Mouse (Mus musculus) limb, embryonic 11.5 days (tissue): Measurements from ENCODE around the gene Parp2. TPM values are rescaled to one million over a fixed set of nuclear protein-coding genes. Genes with fewer than 3 reads are reported as not detected.
"Not testable (repeated sequence)": the region's sequence is repeated elsewhere in the genome, so short reads cannot be mapped to it uniquely, and the experiment has no call there.

Experiments
- ATAC-seq: fragments of 200-750 bp; cut with Nextera tagmentation; 2 replicates; pipeline ENCODE4 v1.8.0; 2017; ENCODE audit warnings: low read depth; ENCODE audit not compliant: insufficient number of reproducible peaks, low FRiP score, low TSS enrichment
- DNase-seq: peaks from one replicate; pipeline ENCODE4 v3.0.0-alpha.2; 2015; ENCODE audit warnings: low spot score
- H3K27ac ChIP-seq: fragments of 300-500 bp; sonication (generic); replicated peaks from 2 replicates; pipeline ENCODE4 v1.5.1; 2014; ENCODE audit warnings: low read depth, mild to moderate bottlenecking, low read length
- H3K27me3 ChIP-seq: fragments of 300-500 bp; sonication (generic); 2 replicates; pipeline ENCODE4 v1.6.1; 2014; ENCODE audit warnings: mild to moderate bottlenecking, low read length, mixed read lengths; ENCODE audit not compliant: control insufficient read depth, insufficient read depth
- H3K36me3 ChIP-seq: fragments of 300-500 bp; sonication (generic); 2 replicates; pipeline ENCODE4 v1.6.1; 2014; ENCODE audit warnings: mild to moderate bottlenecking, low read length, moderate library complexity, mixed read lengths; ENCODE audit not compliant: control insufficient read depth, insufficient read depth
- H3K4me1 ChIP-seq: fragments of 300-500 bp; sonication (generic); 2 replicates; pipeline ENCODE4 v1.6.1; 2014; ENCODE audit warnings: low read length, mixed read lengths; ENCODE audit not compliant: control insufficient read depth, insufficient read depth
- H3K4me2 ChIP-seq: fragments of 300-500 bp; sonication (generic); 2 replicates; pipeline ENCODE4 v1.6.1; 2014; ENCODE audit warnings: low read depth, mild to moderate bottlenecking, moderate library complexity; ENCODE audit not compliant: severe bottlenecking
- H3K4me3 ChIP-seq: fragments of 300-500 bp; sonication (generic); 2 replicates; pipeline ENCODE4 v1.5.1; 2014; ENCODE audit warnings: low read depth, low read length
- H3K9ac ChIP-seq: fragments of 300-500 bp; sonication (generic); 2 replicates; pipeline ENCODE4 v1.6.1; 2014; ENCODE audit warnings: mild to moderate bottlenecking, low read length
- H3K9me3 ChIP-seq: fragments of 300-500 bp; sonication (generic); 2 replicates; pipeline ENCODE4 v1.6.1; 2016; ENCODE audit warnings: low read length; ENCODE audit not compliant: control insufficient read depth
- WGBS: fragments of 180-500 bp; shearing (Covaris S2); extraction: QIAGEN DNeasy Blood & Tissue Kit; methylation state at CpG from one replicate; pipeline ENCODE4 v1.1.7; 2014; 5-methylcytosine and 5-hydroxymethylcytosine counted together
- polyA plus RNA-seq: library from polyadenylated mRNA; unstranded; fragments of >200 nt; fragmentation: Nextera tagmentation; extraction: Ambion mirVana; gene quantifications from 2 replicates; pipeline ENCODE4 v1.2.1, GENCODE M21; 2014

Gene Parp2
- polyA plus RNA-seq, 1 experiment from 2014 or later, result 71.6 TPM

DNA sequence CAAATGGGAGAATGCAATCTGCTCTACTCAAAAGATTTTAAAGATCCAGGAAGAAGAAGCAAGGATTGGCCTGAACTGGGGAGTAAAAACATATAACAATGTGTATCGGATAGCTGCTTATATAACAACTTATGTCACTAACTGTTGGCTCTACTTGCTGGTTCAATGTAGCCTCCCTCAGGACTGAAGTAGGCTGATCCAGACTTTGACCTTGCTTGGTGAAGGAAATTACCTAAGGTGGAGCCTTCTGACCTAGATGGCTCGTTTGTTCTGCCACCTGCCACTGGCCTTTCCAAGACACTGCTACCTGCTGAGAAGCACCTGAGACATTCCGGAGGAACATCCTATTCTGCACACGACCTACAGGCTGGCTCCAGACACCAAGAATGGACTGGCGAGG is 48.1 kb downstream of the Parp2 start:
- DNase-seq (no peak), ATAC-seq (no peak)
- H3K4me3 ChIP-seq, result no peak overlapping the region
- no peaks in the 10 kb centered on the region for H3K27me3 ChIP-seq
- WGBS, result 90% methylated on average over 5 of the region's 5 CpGs
- H3K27ac ChIP-seq, result no peak overlapping the region
- H3K4me1 ChIP-seq, result no peaks in the 10 kb centered on the region
- no peak overlapping the region for H3K4me2 ChIP-seq
- no peaks in the 10 kb centered on the region for H3K9me3 ChIP-seq
- no peak overlapping the region for H3K9ac ChIP-seq
- H3K36me3 ChIP-seq, result 0 out of 2 replicates have a peak, but pooled peaks cover 2% of the 10 kb centered on the region

- H3K9ac ChIP-seq, result no peak overlapping the region
- DNase-seq, result no peak
- no peak overlapping the region for H3K4me3 ChIP-seq
- H3K27me3 ChIP-seq, result no peaks in the 10 kb centered on the region
- no peaks in the 10 kb centered on the region for H3K4me1 ChIP-seq
- H3K9me3 ChIP-seq, result no peaks in the 10 kb centered on the region
- no peak overlapping the region for H3K4me2 ChIP-seq
- ATAC-seq, result no peak
- H3K36me3 ChIP-seq, result 0 out of 2 replicates have a peak, but pooled peaks cover 2% of the 10 kb centered on the region
- no peak overlapping the region for H3K27ac ChIP-seq
- WGBS, result 94% methylated on average over 10 of the region's 10 CpGs
Observed at GRCm38 (mm10) chr14:50862641-50863040, 55.0 kb downstream of the Parp2 start.

GRCm38 (mm10) chr14:50865005-50865404 is 57.4 kb downstream of the Parp2 start:
- not testable (repeated sequence) for H3K27me3 ChIP-seq, DNase-seq, H3K9me3 ChIP-seq, ATAC-seq, H3K4me1 ChIP-seq, H3K27ac ChIP-seq, H3K9ac ChIP-seq, H3K4me3 ChIP-seq, H3K4me2 ChIP-seq, H3K36me3 ChIP-seq

DNA sequence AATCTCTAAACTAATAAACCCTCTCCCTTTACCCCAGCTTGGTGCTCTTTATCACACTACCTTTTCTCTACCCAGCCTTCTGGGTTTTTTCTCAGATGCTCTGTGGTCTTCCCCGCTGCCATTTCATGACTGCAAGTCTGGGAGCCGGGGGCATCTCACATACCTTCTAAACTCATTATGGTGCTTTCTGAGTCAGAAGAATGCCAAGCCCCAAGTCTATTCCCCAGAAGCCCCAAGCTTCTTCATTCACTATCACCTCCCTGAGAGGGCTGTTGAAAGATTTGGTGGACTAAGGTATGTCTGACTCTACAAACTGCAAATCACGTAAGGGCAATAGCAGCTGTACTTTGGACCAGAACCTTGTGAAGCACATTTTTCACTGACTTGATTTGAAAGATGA is 59.3 kb downstream of the Parp2 start:
- DNase-seq (no peak), ATAC-seq (no peak)
- Histone ChIP-seq H3K4me1 (no peaks in the 10 kb centered on the region), H3K9me3 (no peaks in the 10 kb centered on the region), H3K27ac (no peak overlapping the region), H3K9ac (no peak overlapping the region), H3K4me3 (no peak overlapping the region), H3K4me2 (no peak overlapping the region), H3K36me3 (no peaks in the 10 kb centered on the region), H3K27me3 (no peaks in the 10 kb centered on the region)
- 95% methylated on average over 3 of the region's 3 CpGs for WGBS

DNA sequence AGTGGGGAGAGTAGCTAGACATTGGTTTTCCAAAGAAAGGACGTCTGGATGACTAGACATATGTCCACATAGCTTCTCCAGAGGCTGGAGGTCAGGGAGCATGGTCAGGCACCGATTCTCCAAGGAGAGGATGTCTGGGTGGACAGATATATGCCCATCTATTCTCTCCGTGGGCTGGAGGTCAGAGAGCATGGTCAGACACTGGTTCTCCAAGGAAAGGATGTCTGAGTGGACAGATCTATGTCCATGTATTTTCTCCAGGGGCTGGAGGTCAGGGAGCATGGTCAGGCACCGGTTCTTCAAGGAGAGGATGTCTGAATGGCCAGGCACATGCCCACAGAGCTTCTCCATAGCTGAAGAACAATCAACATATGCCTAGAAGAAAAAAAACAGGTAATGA is 60.6 kb downstream of the Parp2 start:
- 83% methylated on average over 4 of the region's 4 CpGs for WGBS
- no peaks in the 10 kb centered on the region for H3K4me1 ChIP-seq
- DNase-seq (no peak), ATAC-seq (no peak)
- H3K9me3 ChIP-seq, result no peaks in the 10 kb centered on the region
- H3K4me2 ChIP-seq, result no peak overlapping the region
- no peaks in the 10 kb centered on the region for H3K36me3 ChIP-seq
- no peak overlapping the region for H3K27ac ChIP-seq
- H3K27me3 ChIP-seq, result no peaks in the 10 kb centered on the region
- H3K4me3 ChIP-seq, result no peak overlapping the region
- no peak overlapping the region for H3K9ac ChIP-seq

GRCm38 (mm10) chr14:50868656-50869055 is 61.0 kb downstream of the Parp2 start:
- DNase-seq, result no peak
- Histone ChIP-seq H3K9ac (no peak overlapping the region), H3K4me3 (no peak overlapping the region), H3K4me1 (no peaks in the 10 kb centered on the region), H3K9me3 (no peaks in the 10 kb centered on the region), H3K27me3 (no peaks in the 10 kb centered on the region), H3K4me2 (no peak overlapping the region), H3K36me3 (no peaks in the 10 kb centered on the region), H3K27ac (no peak overlapping the region)
- 86% methylated on average over 5 of the region's 5 CpGs for WGBS
- ATAC-seq, result no peak

- WGBS, result 7% methylated on average over 32 of the region's 32 CpGs
Observed at GRCm38 (mm10) chr14:50869889-50870804, 62.5 kb downstream of the Parp2 start, which contains the start of gene Tep1. Tep1 (minus strand) TSS chr14:50870560.

DNA sequence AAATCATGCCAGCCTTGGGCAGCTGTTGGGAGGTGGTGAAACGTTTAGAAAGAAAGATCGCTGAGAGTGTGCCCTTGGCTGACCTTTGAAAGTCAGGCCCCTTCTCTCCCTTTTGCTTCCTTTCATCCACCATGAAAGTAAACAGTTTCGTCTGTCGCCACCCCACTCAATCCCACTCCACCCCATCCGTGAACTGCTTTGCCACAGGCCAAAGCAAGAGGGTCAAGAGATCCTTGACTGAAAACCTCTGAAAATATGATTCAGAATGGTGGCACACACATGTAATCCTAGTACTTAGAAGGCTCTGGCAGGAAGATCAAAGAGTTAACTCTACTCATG is 63.1 kb downstream of the Parp2 start:
- Histone ChIP-seq H3K36me3 (no peaks in the 10 kb centered on the region), H3K4me1 (no peaks in the 10 kb centered on the region), H3K27ac (no peak overlapping the region), H3K4me3 (peak overlapping the region; percentile 46), H3K27me3 (no peaks in the 10 kb centered on the region), H3K4me2 (peak overlapping the region; percentile 59), H3K9me3 (no peaks in the 10 kb centered on the region), H3K9ac (no peak overlapping the region; the same call in 1 of the 2 replicates)
- no peak for DNase-seq
- peak; percentile 27; the same call in 1 of the 2 replicates for ATAC-seq
- WGBS, result 19% methylated on average over 5 of the region's 5 CpGs

More at GRCm38 (mm10) chr14:50869889-50870804, 62.5 kb downstream of the Parp2 start, which contains the start of gene Tep1:
- Histone ChIP-seq H3K9me3 (no peaks in the 10 kb centered on the region), H3K36me3 (no peaks in the 10 kb centered on the region), H3K27ac (0 out of 2 replicates have a peak within 1 kb of the TSS, but pooled peaks have one; percentile 21), H3K9ac (peak within 1 kb of the TSS; percentile 64), H3K4me3 (peak within 1 kb of the TSS; percentile 46), H3K27me3 (no peaks in the 10 kb centered on the region), H3K4me1 (no peaks in the 10 kb centered on the region), H3K4me2 (peak within 1 kb of the TSS; percentile 59)
- ATAC-seq (peak; percentile 86), DNase-seq (peak; percentile 81)
